Mouse (Mus musculus) spleen, adult 12 weeks (tissue): ENCODE data around the gene Siah3.

Experiments
- DNase-seq: peaks from one replicate; pipeline ENCODE4 v3.0.0; 2022; ENCODE audit warnings: low spot score

The Siah3 gene

GRCm38 (mm10) chr14:75468941-75469340 is 13.2 kb downstream of the Siah3 start:
- DNase-seq: no peak

- DNase-seq: no peak
Measured at GRCm38 (mm10) chr14:75473061-75473930, 17.5 kb downstream of the Siah3 start.

GRCm38 (mm10) chr14:75475887-75476286 is 20.1 kb downstream of the Siah3 start:
- DNase-seq: no peak

- no peak for DNase-seq
Measured at GRCm38 (mm10) chr14:75482231-75483175, 26.7 kb downstream of the Siah3 start.

- no peak for DNase-seq
Measured at GRCm38 (mm10) chr14:75483176-75483546, 27.4 kb downstream of the Siah3 start.

- DNase-seq: no peak
Measured at GRCm38 (mm10) chr14:75487932-75488331, 32.1 kb downstream of the Siah3 start.

- no peak for DNase-seq
Measured at GRCm38 (mm10) chr14:75493555-75494194, 37.9 kb downstream of the Siah3 start.

GRCm38 (mm10) chr14:75494926-75495325 is 39.1 kb downstream of the Siah3 start:
- DNase-seq: no peak

GRCm38 (mm10) chr14:75501501-75501990 is 45.8 kb downstream of the Siah3 start:
- DNase-seq: no peak

GRCm38 (mm10) chr14:75502446-75502845 is 46.7 kb downstream of the Siah3 start:
- no peak for DNase-seq

GRCm38 (mm10) chr14:75504255-75504654 is 48.5 kb downstream of the Siah3 start:
- no peak for DNase-seq

GRCm38 (mm10) chr14:75505126-75505840 is 49.5 kb downstream of the Siah3 start:
- DNase-seq: no peak

- no peak for DNase-seq
Measured at GRCm38 (mm10) chr14:75506246-75506645, 50.5 kb downstream of the Siah3 start.

- no peak for DNase-seq
Measured at GRCm38 (mm10) chr14:75510125-75510524, 54.3 kb downstream of the Siah3 start.

GRCm38 (mm10) chr14:75512946-75513345 is 57.2 kb downstream of the Siah3 start:
- no peak for DNase-seq

- no peak for DNase-seq
Measured at GRCm38 (mm10) chr14:75516161-75516560, 60.4 kb downstream of the Siah3 start.

- DNase-seq: no peak
Measured at GRCm38 (mm10) chr14:75516917-75517595, 61.3 kb downstream of the Siah3 start.

GRCm38 (mm10) chr14:75518196-75518887 is 62.6 kb downstream of the Siah3 start:
- DNase-seq: no peak

- DNase-seq: no peak
Measured at GRCm38 (mm10) chr14:75518899-75519298, 63.1 kb downstream of the Siah3 start.

GRCm38 (mm10) chr14:75519668-75520067 is 63.9 kb downstream of the Siah3 start:
- no peak for DNase-seq
